Mouse (Mus musculus) embryonic facial prominence, embryonic 12.5 days (tissue): ENCODE measurements at regions not wholly inside any gene's neighbourhood (a gene's known extent, or its start where the extent isn't known, plus 50 kb on each side); places are given as distances from the start of the nearest gene placed in this dataset.

Experiments
- ATAC-seq: fragments of 200-750 bp; cut with Nextera tagmentation; 2 replicates; pipeline ENCODE4 v1.8.0; 2017; ENCODE audit not compliant: insufficient number of reproducible peaks, insufficient read depth, low FRiP score, low TSS enrichment
- H3K27ac ChIP-seq: fragments of 300-500 bp; sonication (generic); 2 replicates; pipeline ENCODE4 v1.5.1; 2016; ENCODE audit warnings: mild to moderate bottlenecking
- H3K27me3 ChIP-seq: fragments of 300-500 bp; sonication (generic); 2 replicates; pipeline ENCODE4 v1.6.1; 2016; ENCODE audit warnings: mild to moderate bottlenecking, moderate library complexity
- H3K36me3 ChIP-seq: fragments of 300-500 bp; sonication (generic); 2 replicates; pipeline ENCODE4 v1.6.1; 2016; ENCODE audit warnings: mild to moderate bottlenecking
- H3K4me1 ChIP-seq: fragments of 300-500 bp; sonication (generic); 2 replicates; pipeline ENCODE4 v1.6.1; 2016
- H3K4me2 ChIP-seq: fragments of 300-500 bp; sonication (generic); replicated peaks from 2 replicates; pipeline ENCODE4 v1.6.1; 2016; ENCODE audit warnings: mild to moderate bottlenecking, moderate library complexity
- H3K4me3 ChIP-seq: fragments of 300-500 bp; sonication (generic); 2 replicates; pipeline ENCODE4 v1.5.1; 2016; ENCODE audit warnings: mild to moderate bottlenecking
- H3K9ac ChIP-seq: fragments of 300-500 bp; sonication (generic); 2 replicates; pipeline ENCODE4 v1.6.1; 2016; ENCODE audit warnings: mild to moderate bottlenecking, moderate library complexity
- H3K9me3 ChIP-seq: fragments of 300-500 bp; sonication (generic); 2 replicates; pipeline ENCODE4 v1.6.1; 2016; ENCODE audit warnings: mild to moderate bottlenecking, moderate library complexity
- WGBS: fragments of 180-500 bp; shearing (Covaris S2); methylation state at CpG from one replicate; pipeline ENCODE4 v1.1.7; 2016; 5-methylcytosine and 5-hydroxymethylcytosine counted together

- WGBS = 93% methylated on average over 7 of the region's 7 CpGs
- Histone ChIP-seq H3K9me3 (no peaks in the 10 kb centered on the region), H3K27me3 (no peaks in the 10 kb centered on the region), H3K36me3 (no peaks in the 10 kb centered on the region), H3K4me3 (no peak overlapping the region), H3K4me1 (no peaks in the 10 kb centered on the region), H3K9ac (no peak overlapping the region), H3K27ac (no peak overlapping the region), H3K4me2 (no peak overlapping the region)
- no peak for ATAC-seq
These were observed 85.0 kb upstream of the Slc38a2 start for GRCm38 (mm10) chr15:96784578-96784977.

- ATAC-seq = no peak
- H3K4me2 ChIP-seq = no peak overlapping the region
- no peaks in the 10 kb centered on the region for H3K4me1 ChIP-seq
- no peak overlapping the region for H3K9ac ChIP-seq
- no peak overlapping the region for H3K27ac ChIP-seq
- H3K36me3 ChIP-seq = no peaks in the 10 kb centered on the region
- H3K27me3 ChIP-seq = no peaks in the 10 kb centered on the region
- 73% methylated on average over 5 of the region's 5 CpGs for WGBS
- no peaks in the 10 kb centered on the region for H3K9me3 ChIP-seq
- H3K4me3 ChIP-seq = no peak overlapping the region
These were observed 82.0 kb upstream of the Slc38a2 start for GRCm38 (mm10) chr15:96781560-96781959.

- no peaks in the 10 kb centered on the region for H3K27me3 ChIP-seq
- H3K27ac ChIP-seq = no peak overlapping the region
- H3K9ac ChIP-seq = no peak overlapping the region
- H3K4me1 ChIP-seq = no peaks in the 10 kb centered on the region
- ATAC-seq = no peak
- H3K9me3 ChIP-seq = no peaks in the 10 kb centered on the region
- no peak overlapping the region for H3K4me3 ChIP-seq
- H3K4me2 ChIP-seq = no peak overlapping the region
- no peaks in the 10 kb centered on the region for H3K36me3 ChIP-seq
- WGBS = 90% methylated on average over 5 of the region's 5 CpGs
These were observed 81.1 kb upstream of the Slc38a2 start for GRCm38 (mm10) chr15:96780606-96781005.

- 77% methylated on average over 7 of the region's 7 CpGs for WGBS
- ATAC-seq = no peak
- Histone ChIP-seq H3K27ac (no peak overlapping the region), H3K4me2 (no peak overlapping the region), H3K4me1 (no peaks in the 10 kb centered on the region), H3K4me3 (no peak overlapping the region), H3K9me3 (no peaks in the 10 kb centered on the region), H3K36me3 (no peaks in the 10 kb centered on the region), H3K9ac (no peak overlapping the region), H3K27me3 (no peaks in the 10 kb centered on the region)
These were observed 79.8 kb upstream of the Slc38a2 start for GRCm38 (mm10) chr15:96779358-96779757.

- Histone ChIP-seq H3K4me3 (no peak overlapping the region), H3K27me3 (no peaks in the 10 kb centered on the region), H3K27ac (no peak overlapping the region), H3K9ac (no peak overlapping the region), H3K4me2 (no peak overlapping the region), H3K4me1 (no peaks in the 10 kb centered on the region), H3K36me3 (no peaks in the 10 kb centered on the region), H3K9me3 (no peaks in the 10 kb centered on the region)
- no peak for ATAC-seq
- WGBS = 89% methylated on average over 15 of the region's 15 CpGs
These were observed 78.9 kb upstream of the Slc38a2 start for GRCm38 (mm10) chr15:96778321-96778926.

- no peaks in the 10 kb centered on the region for H3K27me3 ChIP-seq
- H3K27ac ChIP-seq = no peak overlapping the region
- no peak for ATAC-seq
- no peak overlapping the region for H3K4me3 ChIP-seq
- H3K9me3 ChIP-seq = no peaks in the 10 kb centered on the region
- H3K4me2 ChIP-seq = no peak overlapping the region
- no peaks in the 10 kb centered on the region for H3K4me1 ChIP-seq
- H3K36me3 ChIP-seq = no peaks in the 10 kb centered on the region
- H3K9ac ChIP-seq = no peak overlapping the region
- WGBS = 78% methylated on average over 9 of the region's 9 CpGs
These were observed 77.0 kb upstream of the Slc38a2 start for GRCm38 (mm10) chr15:96776476-96777075.

- H3K4me3 ChIP-seq = no peak overlapping the region
- WGBS = 86% methylated on average over 5 of the region's 5 CpGs
These were observed 75.6 kb upstream of the Slc38a2 start for GRCm38 (mm10) chr15:96775129-96775528.

GRCm38 (mm10) chr15:96774664-96775063 lies 75.1 kb upstream of the Slc38a2 start:
- WGBS = 47% methylated on average over 6 of the region's 6 CpGs
- ATAC-seq = no peak
- Histone ChIP-seq H3K27me3 (no peaks in the 10 kb centered on the region), H3K4me2 (no peak overlapping the region), H3K9ac (no peak overlapping the region), H3K9me3 (no peaks in the 10 kb centered on the region), H3K4me3 (no peak overlapping the region), H3K36me3 (no peaks in the 10 kb centered on the region), H3K27ac (no peak overlapping the region), H3K4me1 (no peaks in the 10 kb centered on the region)

More at GRCm38 (mm10) chr15:96775129-96775528, 75.6 kb upstream of the Slc38a2 start:
- Histone ChIP-seq H3K36me3 (no peaks in the 10 kb centered on the region), H3K27me3 (no peaks in the 10 kb centered on the region), H3K4me1 (no peaks in the 10 kb centered on the region), H3K27ac (no peak overlapping the region), H3K9ac (no peak overlapping the region), H3K9me3 (no peaks in the 10 kb centered on the region), H3K4me2 (no peak overlapping the region)
- ATAC-seq = no peak

- Histone ChIP-seq H3K27ac (no peak overlapping the region), H3K4me2 (no peak overlapping the region), H3K27me3 (no peaks in the 10 kb centered on the region), H3K4me1 (no peaks in the 10 kb centered on the region), H3K36me3 (no peaks in the 10 kb centered on the region), H3K4me3 (no peak overlapping the region), H3K9ac (no peak overlapping the region), H3K9me3 (no peaks in the 10 kb centered on the region)
- 38% methylated on average over 1 of the region's 1 CpGs for WGBS
- no peak for ATAC-seq
These were observed 74.1 kb upstream of the Slc38a2 start for GRCm38 (mm10) chr15:96773656-96774055.

GRCm38 (mm10) chr15:96772701-96773100 lies 73.2 kb upstream of the Slc38a2 start:
- Histone ChIP-seq H3K9me3 (no peaks in the 10 kb centered on the region), H3K27ac (no peak overlapping the region), H3K36me3 (no peaks in the 10 kb centered on the region), H3K27me3 (no peaks in the 10 kb centered on the region), H3K4me2 (no peak overlapping the region), H3K9ac (no peak overlapping the region), H3K4me3 (no peak overlapping the region), H3K4me1 (no peaks in the 10 kb centered on the region)
- WGBS = 55% methylated on average over 8 of the region's 8 CpGs
- ATAC-seq = no peak

GRCm38 (mm10) chr15:96770786-96771185 lies 71.3 kb upstream of the Slc38a2 start:
- H3K36me3 ChIP-seq = no peaks in the 10 kb centered on the region
- H3K4me1 ChIP-seq = no peaks in the 10 kb centered on the region
- no peak for ATAC-seq
- H3K27ac ChIP-seq = no peak overlapping the region
- no peak overlapping the region for H3K4me3 ChIP-seq
- no peak overlapping the region for H3K9ac ChIP-seq
- no peaks in the 10 kb centered on the region for H3K27me3 ChIP-seq
- WGBS = 86% methylated on average over 8 of the region's 8 CpGs
- no peak overlapping the region for H3K4me2 ChIP-seq
- H3K9me3 ChIP-seq = no peaks in the 10 kb centered on the region

- H3K9me3 ChIP-seq = no peaks in the 10 kb centered on the region
- ATAC-seq = no peak
- H3K4me3 ChIP-seq = no peak overlapping the region
- no peak overlapping the region for H3K9ac ChIP-seq
- 84% methylated on average over 7 of the region's 7 CpGs for WGBS
- H3K36me3 ChIP-seq = no peaks in the 10 kb centered on the region
- H3K4me2 ChIP-seq = no peak overlapping the region
- H3K27ac ChIP-seq = no peak overlapping the region
- no peaks in the 10 kb centered on the region for H3K4me1 ChIP-seq
- no peaks in the 10 kb centered on the region for H3K27me3 ChIP-seq
These were observed 70.8 kb upstream of the Slc38a2 start for GRCm38 (mm10) chr15:96770299-96770698.
